In genomic region chr8:84207811-84208210, GRCm38 (mm10) we compare ENCODE assay signal across 7 mouse cellular contexts. TPM values are rescaled to one million over a fixed set of nuclear protein-coding genes. Genes with fewer than 3 reads are reported as not detected.
DNase-seq lines count a peak whose midpoint lies in the region; ATAC-seq and TF ChIP-seq lines count a peak whose summit lies in the region.

No protein-coding gene starts in this region.

- no peaks in the 10 kb centered on the region for H3K9me3 ChIP-seq in ES-E14 (ENCODE audit: control insufficient read depth, insufficient read depth, low read depth, low read length)
- H3K9me3 ChIP-seq in heart, embryonic 10.5 days, result no peaks in the 10 kb centered on the region
- no peaks in the 10 kb centered on the region for H3K9me3 ChIP-seq in kidney, embryonic 16.5 days (ENCODE audit: low read length)

- H3K27ac ChIP-seq in ES-E14 (ENCODE audit: insufficient read depth, low read depth, low read length, poor library complexity, severe bottlenecking) (peak overlapping the region; percentile 56; the same call in 1 of the 2 replicates), macrophage (peak overlapping the region; percentile 94)
- H3K27ac ChIP-seq in heart, embryonic 10.5 days, result peak overlapping the region; percentile 74
- peak overlapping the region; percentile 95 for H3K27ac ChIP-seq in kidney, embryonic 16.5 days (ENCODE audit: low read length)

- H3K9ac ChIP-seq in ES-E14 (ENCODE audit: insufficient read depth, low read depth, low read length, poor library complexity, severe bottlenecking), result peak overlapping the region; percentile 13; the same call in 1 of the 2 replicates
- peak overlapping the region; percentile 62 for H3K9ac ChIP-seq in kidney, embryonic 16.5 days (replicated peaks; ENCODE audit: low read length)

- peaks cover under 1 to 12% of the 10 kb centered on the region in 2 experiments; a peak in 2 of 4 replicates for H3K4me1 ChIP-seq in ES-E14 (ENCODE audit: control insufficient read depth in 2 of 2, insufficient read depth in 2 of 2, low read length in 2 of 2, poor library complexity in 1 of 2)
- H3K4me1 ChIP-seq in heart, embryonic 10.5 days, result peaks cover 45% of the 10 kb centered on the region
- peaks cover 46% of the 10 kb centered on the region for H3K4me1 ChIP-seq in kidney, embryonic 16.5 days (ENCODE audit: insufficient read depth, low read length)

- peak overlapping the region; percentile 11 for H3K4me2 ChIP-seq in kidney, embryonic 16.5 days (replicated peaks; ENCODE audit: low read depth, low read length)

- H3K4me3 ChIP-seq in ES-E14 (ENCODE audit: insufficient read depth in 1 of 2, low read depth in 1 of 2, low read length in 2 of 2, poor library complexity in 1 of 2, severe bottlenecking in 1 of 2), result no peak overlapping the region
- no peak overlapping the region for H3K4me3 ChIP-seq in heart, embryonic 10.5 days
- no peak overlapping the region for H3K4me3 ChIP-seq in kidney, embryonic 16.5 days (ENCODE audit: low read length)
- H3K4me3 ChIP-seq in macrophage (ENCODE audit: inconsistent target), result peak overlapping the region; percentile 9; the same call in 1 of the 2 replicates

- H3K36me3 ChIP-seq in ES-E14 (ENCODE audit: control insufficient read depth, insufficient read depth, low read length, poor library complexity, severe bottlenecking) (peaks cover 25% of the 10 kb centered on the region; the same call in 1 of the 2 replicates), macrophage (ENCODE audit: inconsistent target) (peaks cover 32% of the 10 kb centered on the region)
- H3K36me3 ChIP-seq in heart, embryonic 10.5 days, result peaks cover 69% of the 10 kb centered on the region
- peaks cover 40% of the 10 kb centered on the region for H3K36me3 ChIP-seq in kidney, embryonic 16.5 days (ENCODE audit: insufficient read depth, low read length)

- WGBS in heart, embryonic 10.5 days, result 52% methylated on average over 7 of the region's 7 CpGs
- WGBS in kidney, embryonic 16.5 days, result 44% methylated on average over 7 of the region's 7 CpGs
- 15% methylated on average over 6 of the region's 7 CpGs for WGBS in macrophage (ENCODE audit: missing documents)

- H3K79me2 ChIP-seq in macrophage (ENCODE audit: inconsistent target), result peaks cover 68% of the 10 kb centered on the region

- DNase-seq in ES-E14 (ENCODE audit: low read depth, low spot score), result no peak
- DNase-seq in adrenal gland, adult 8-10 months, result peak; percentile 61
- DNase-seq in heart, embryonic 10.5 days (ENCODE audit: low spot score), result no peak
- peak; percentile 70 for DNase-seq in thymus, postnatal 4 days
- DNase-seq in c-Kit-positive CD71-positive TER-119-positive erythroid progenitor cells, embryonic 14.5 days (ENCODE audit: low spot score), result no peak

- in situ Hi-C loops in ES-E14 (cut with MboI; ENCODE audit: low sequenced_read_pairs in 2 of 2, unreplicated experiment in 2 of 2), result no loop called here

- no peaks in the 10 kb centered on the region for H3K27me3 ChIP-seq in heart, embryonic 10.5 days (ENCODE audit: insufficient read depth, poor library complexity, severe bottlenecking)
- H3K27me3 ChIP-seq in kidney, embryonic 16.5 days (ENCODE audit: insufficient read depth, low read length), result no peaks in the 10 kb centered on the region

- ATAC-seq in kidney, embryonic 16.5 days (ENCODE audit: low FRiP score, low TSS enrichment), result peak; percentile 22; the same call in 1 of the 2 replicates

TF ChIP-seq in ES-E14, 5 proteins besides CTCF, POLR2A, EP300 and RAD21:
- TF ChIP-seq ZC3H11A (IDR thresholded peaks at IDR 0.05; ENCODE audit: borderline replicate concordance, low read depth, low read length) (no peak), HCFC1 (IDR thresholded peaks at IDR 0.05; ENCODE audit: borderline replicate concordance, insufficient read depth, low read length) (no peak), ZNF384 (IDR thresholded peaks at IDR 0.05; ENCODE audit: low read depth, low read length) (no peak), MAFK (IDR thresholded peaks at IDR 0.05; ENCODE audit: insufficient read depth, low read depth, low read length) (no peak), CHD2 (IDR thresholded peaks at IDR 0.05; ENCODE audit: low read depth, low read length) (no peak)
TF ChIP-seq in ES-E14: peak in this region for 0.

RNA-seq across cellular contexts. Expression of gene Nanos3, which starts 22.8 kb away (rescaled TPM):
- total RNA-seq in ES-E14 (2012; rRNA removed), result 7.0 and 9.9 TPM in 2 replicates
- 1 to 10 TPM in 2 of 4 experiments, under 1 TPM in 2; 0.75 to 2.9 (median 1.2) TPM for total RNA-seq in adrenal gland, adult 8-10 months (2022)
- polyA plus RNA-seq in heart, embryonic 10.5 days (2016; fragmentation: Nextera tagmentation; extraction: Ambion mirVana), result 1.2 and 2.3 TPM in 2 replicates
- polyA plus RNA-seq in kidney, embryonic 16.5 days (2015; fragmentation: Nextera tagmentation; extraction: Ambion mirVana), result 2.6 and 3.1 TPM in 2 replicates
- not detected for total RNA-seq in macrophage (2018; cell fraction: chromatin; rRNA removed)
- total RNA-seq in macrophage (2018; cell fraction: cytosol; rRNA removed), result not detected
- not detected for total RNA-seq in macrophage (2018; cell fraction: nucleus; rRNA removed)
- polyA plus RNA-seq in macrophage (2018), result not detected in 3 replicates

RNA-seq across cellular contexts. Expression of gene Zswim4, which starts 29.0 kb away (rescaled TPM):
- 22.1 and 24.6 TPM in 2 replicates for total RNA-seq in ES-E14 (2012; rRNA removed)
- total RNA-seq in adrenal gland, adult 8-10 months (2022), result 10 to 100 TPM; 36.2 to 53.9 (median 48.0) TPM
- 14.4 and 17.5 TPM in 2 replicates for polyA plus RNA-seq in heart, embryonic 10.5 days (2016; fragmentation: Nextera tagmentation; extraction: Ambion mirVana)
- 18.3 and 18.5 TPM in 2 replicates for polyA plus RNA-seq in kidney, embryonic 16.5 days (2015; fragmentation: Nextera tagmentation; extraction: Ambion mirVana)
- 100 to 1,000 TPM in 10 of 26 experiments, 10 to 100 TPM in 16; 14.9 to 367 (median 57.3) TPM for total RNA-seq in macrophage (2018; cell fraction: chromatin; rRNA removed)
- total RNA-seq in macrophage (2018; cell fraction: cytosol; rRNA removed), result 100 to 1,000 TPM in 3 of 26 experiments, 10 to 100 TPM in 15, 1 to 10 TPM in 8; 8.4 to 139 (median 12.8) TPM
- total RNA-seq in macrophage (2018; cell fraction: nucleus; rRNA removed), result 100 to 1,000 TPM in 9 of 26 experiments, 10 to 100 TPM in 17; 10.4 to 250 (median 62.3) TPM
- polyA plus RNA-seq in macrophage (2018), result 5.1 to 8.7 TPM (median 7.9 TPM) in 3 replicates

RNA-seq across cellular contexts. Expression of gene D8Ertd738e, which starts 41.7 kb away (rescaled TPM):
- 148 and 181 TPM in 2 replicates for total RNA-seq in ES-E14 (2012; rRNA removed)
- total RNA-seq in adrenal gland, adult 8-10 months (2022), result 100 to 1,000 TPM; 171 to 296 (median 225) TPM
- 353 and 374 TPM in 2 replicates for polyA plus RNA-seq in heart, embryonic 10.5 days (2016; fragmentation: Nextera tagmentation; extraction: Ambion mirVana)
- 321 and 330 TPM in 2 replicates for polyA plus RNA-seq in kidney, embryonic 16.5 days (2015; fragmentation: Nextera tagmentation; extraction: Ambion mirVana)
- 10 to 100 TPM in 24 of 26 experiments, 1 to 10 TPM in 2; 5.9 to 54.7 (median 20.9) TPM for total RNA-seq in macrophage (2018; cell fraction: chromatin; rRNA removed)
- total RNA-seq in macrophage (2018; cell fraction: cytosol; rRNA removed), result 100 to 1,000 TPM; 149 to 210 (median 177) TPM
- 10 to 100 TPM; 15.7 to 76.5 (median 48.7) TPM for total RNA-seq in macrophage (2018; cell fraction: nucleus; rRNA removed)
- polyA plus RNA-seq in macrophage (2018), result 203 to 260 TPM (median 230 TPM) in 3 replicates

RNA-seq across cellular contexts. Expression of gene Mri1, which starts 49.3 kb away (rescaled TPM):
- total RNA-seq in ES-E14 (2012; rRNA removed), result 32.7 and 55.6 TPM in 2 replicates
- 10 to 100 TPM; 26.9 to 52.8 (median 51.6) TPM for total RNA-seq in adrenal gland, adult 8-10 months (2022)
- polyA plus RNA-seq in heart, embryonic 10.5 days (2016; fragmentation: Nextera tagmentation; extraction: Ambion mirVana), result 60.5 and 74.9 TPM in 2 replicates
- polyA plus RNA-seq in kidney, embryonic 16.5 days (2015; fragmentation: Nextera tagmentation; extraction: Ambion mirVana), result 70.1 and 71.1 TPM in 2 replicates
- 10 to 100 TPM in 11 of 26 experiments, 1 to 10 TPM in 15; 1.1 to 27.3 (median 8.8) TPM for total RNA-seq in macrophage (2018; cell fraction: chromatin; rRNA removed)
- 1 to 10 TPM; 1.8 to 7.9 (median 4.1) TPM for total RNA-seq in macrophage (2018; cell fraction: cytosol; rRNA removed)
- 10 to 100 TPM in 7 of 26 experiments, 1 to 10 TPM in 18, under 1 TPM in 1; 0.92 to 27.5 (median 5.8) TPM for total RNA-seq in macrophage (2018; cell fraction: nucleus; rRNA removed)
- 2.2 to 7.5 TPM (median 6.1 TPM) in 3 replicates for polyA plus RNA-seq in macrophage (2018)

RNA-seq across cellular contexts. Expression of gene 4930432K21Rik, which starts 60.0 kb away (rescaled TPM):
- 4.9 TPM in 2 replicates for total RNA-seq in ES-E14 (2012; rRNA removed)
- total RNA-seq in adrenal gland, adult 8-10 months (2022), result under 1 TPM; 0.38 to 0.81 (median 0.40) TPM
- 0.79 and 1.5 TPM in 2 replicates for polyA plus RNA-seq in heart, embryonic 10.5 days (2016; fragmentation: Nextera tagmentation; extraction: Ambion mirVana)
- 1.7 and 1.9 TPM in 2 replicates for polyA plus RNA-seq in kidney, embryonic 16.5 days (2015; fragmentation: Nextera tagmentation; extraction: Ambion mirVana)
- total RNA-seq in macrophage (2018; cell fraction: chromatin; rRNA removed), result 1 to 10 TPM in 1 of 26 experiments, under 1 TPM in 11, not detected in 14; 0.33 to 1.3 (median 0.48) TPM
- total RNA-seq in macrophage (2018; cell fraction: cytosol; rRNA removed), result under 1 TPM in 23 of 26 experiments, not detected in 3; 0.03 to 0.29 (median 0.12) TPM
- under 1 TPM in 8 of 26 experiments, not detected in 18; 0.18 to 0.61 (median 0.39) TPM for total RNA-seq in macrophage (2018; cell fraction: nucleus; rRNA removed)
- polyA plus RNA-seq in macrophage (2018), result 0.41 to 0.82 TPM (median 0.47 TPM) in 3 replicates

Comparison
In these comparisons a context has a peak if more than half of its experiments do, and no peak if none do; other contexts are left out.
1. DNase-seq: peak in adrenal gland, adult 8-10 months (single experiment) and thymus, postnatal 4 days (single experiment); none in ES-E14 (single experiment), heart, embryonic 10.5 days (single experiment) and c-Kit-positive CD71-positive TER-119-positive erythroid progenitor cells, embryonic 14.5 days (single experiment).
2. Peak in every context shown above with its lines, with median percentiles within 50 percentile points of each other: H3K27ac ChIP-seq.